Mouse (Mus musculus): ENCODE data around the gene Gypa.

GRCm38 (mm10) chr8:80478156-80478555 lies 15.4 kb upstream of the Gypa start:
- TF ChIP-seq CTCF (IDR thresholded peaks at IDR 0.05; ENCODE audit: extremely low read depth, insufficient read depth, insufficient read length, insufficient replicate concordance) (no peak), POLR2A (IDR thresholded peaks at IDR 0.05; ENCODE audit: low read depth, low read length) (no peak)

Measured in spleen, adult 2 months (tissue).